Mouse (Mus musculus) layer of hippocampus, adult 9-10 months (tissue): Measurements from ENCODE around the gene Tmem125.
"Not testable (repeated sequence)": the region's sequence is repeated elsewhere in the genome, so short reads cannot be mapped to it uniquely, and the experiment has no call there.

Source experiments
- DNase-seq: peaks from one replicate; pipeline ENCODE4 v3.0.0; 2022; ENCODE audit warnings: low spot score

The Tmem125 gene

DNA sequence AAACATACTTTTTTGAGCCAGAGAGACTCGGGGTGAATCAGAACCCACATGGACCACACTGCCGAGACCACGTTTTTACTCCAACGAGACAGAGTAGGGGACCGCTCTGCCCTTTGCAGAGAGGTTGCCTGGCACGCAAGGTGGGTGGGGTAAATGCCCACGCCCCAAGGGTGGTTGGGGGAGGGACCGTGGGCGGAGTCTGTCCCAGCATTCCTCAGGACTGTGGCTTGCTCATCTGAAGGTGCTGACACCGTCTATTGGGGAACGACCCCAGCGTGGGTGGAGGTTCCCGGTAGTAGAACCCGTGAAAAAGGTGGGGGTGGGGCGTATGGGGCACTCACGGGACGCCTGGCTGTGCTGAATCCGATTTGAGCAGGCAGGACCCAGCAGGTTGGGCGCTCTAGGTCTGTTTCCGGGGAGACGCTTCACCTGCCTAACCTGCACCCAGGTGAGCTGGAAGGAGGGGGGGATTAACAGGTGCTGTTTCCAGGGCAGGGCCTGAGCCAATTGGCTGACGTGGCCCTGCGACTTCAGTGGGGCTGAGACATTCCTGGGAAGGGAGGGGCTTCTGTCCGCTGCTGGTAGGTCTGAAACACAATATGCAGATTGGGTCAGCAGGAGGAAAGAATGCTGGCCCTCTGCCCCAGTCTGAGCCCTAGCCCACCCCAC lies at the start of gene Tmem125:
Gene Tmem125 (minus strand): TSS at position 453 of the 669 bp plus-strand sequence.
- DNase-seq: no peak

DNA sequence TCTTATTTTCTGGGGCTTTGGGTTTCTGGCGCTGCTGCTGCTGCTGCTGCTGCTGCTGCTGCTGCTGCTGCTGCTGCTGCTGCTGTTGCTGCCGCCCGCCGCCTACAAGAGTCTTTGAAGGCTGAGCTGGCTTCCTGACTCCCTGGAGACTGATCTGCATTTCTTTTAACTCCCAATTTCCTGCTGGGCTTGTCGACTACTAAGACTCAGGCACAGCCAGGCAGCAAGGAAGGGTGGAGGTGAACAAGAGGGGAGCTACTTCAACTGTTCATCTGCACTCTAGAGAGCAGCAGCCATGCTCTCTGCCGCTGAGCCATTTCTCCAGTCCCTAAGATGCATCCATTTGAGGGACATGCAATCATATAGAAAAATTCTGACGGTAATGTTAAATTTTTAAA lies 45.9 kb upstream of the Tmem125 start:
- DNase-seq: no peak

DNA sequence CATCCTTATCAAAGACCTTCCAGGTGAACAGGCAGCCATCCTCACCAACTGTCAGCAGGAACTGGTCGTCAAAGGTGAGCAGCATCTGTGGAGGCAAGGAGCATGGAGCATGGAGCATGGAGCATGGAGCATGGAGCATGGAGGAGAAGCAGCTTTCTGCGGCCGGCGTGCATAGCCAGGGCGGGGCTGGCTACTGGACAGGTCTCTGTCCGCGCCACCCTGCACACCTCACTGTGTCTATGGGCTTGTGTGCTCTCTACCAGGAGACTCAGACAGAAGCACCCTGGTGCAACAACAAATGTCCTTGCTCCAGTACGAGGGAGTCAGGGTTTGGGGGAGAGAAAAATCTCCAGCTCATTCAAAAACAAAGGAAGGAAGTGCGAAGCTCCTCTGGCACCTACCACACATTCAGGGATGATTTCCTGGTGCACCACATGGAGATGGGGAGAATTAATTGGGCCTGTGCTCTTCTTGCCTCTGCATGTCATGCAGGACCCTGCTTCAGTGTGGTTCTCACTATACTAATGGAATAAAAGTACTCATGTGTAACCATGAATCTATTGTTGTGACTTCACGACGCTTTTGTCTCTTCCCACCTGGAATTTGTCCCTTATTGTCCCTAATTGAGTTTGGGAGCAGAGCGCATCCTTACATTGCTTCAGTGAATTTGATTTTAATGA lies 45.3 kb upstream of the Tmem125 start:
- DNase-seq: no peak

DNA sequence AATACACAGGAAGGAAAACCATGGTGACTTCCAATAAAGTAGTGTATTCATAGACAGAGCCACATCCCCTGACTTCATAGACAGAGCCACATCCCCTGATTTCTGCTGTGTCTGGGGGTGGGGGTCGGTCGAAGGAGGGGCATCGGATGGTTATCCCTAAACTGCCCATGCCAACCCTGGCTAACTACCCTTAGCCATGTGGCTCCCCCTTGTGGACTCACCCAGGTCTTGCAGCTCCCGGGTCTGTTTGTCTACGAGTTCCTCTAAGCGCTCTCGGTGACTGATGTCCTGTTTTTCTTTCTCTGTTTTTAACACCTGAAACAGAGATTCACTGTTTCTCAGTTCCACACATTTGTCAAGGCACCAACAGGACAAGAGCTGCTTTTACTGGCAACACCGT lies 38.8 kb upstream of the Tmem125 start:
- DNase-seq: no peak

DNA sequence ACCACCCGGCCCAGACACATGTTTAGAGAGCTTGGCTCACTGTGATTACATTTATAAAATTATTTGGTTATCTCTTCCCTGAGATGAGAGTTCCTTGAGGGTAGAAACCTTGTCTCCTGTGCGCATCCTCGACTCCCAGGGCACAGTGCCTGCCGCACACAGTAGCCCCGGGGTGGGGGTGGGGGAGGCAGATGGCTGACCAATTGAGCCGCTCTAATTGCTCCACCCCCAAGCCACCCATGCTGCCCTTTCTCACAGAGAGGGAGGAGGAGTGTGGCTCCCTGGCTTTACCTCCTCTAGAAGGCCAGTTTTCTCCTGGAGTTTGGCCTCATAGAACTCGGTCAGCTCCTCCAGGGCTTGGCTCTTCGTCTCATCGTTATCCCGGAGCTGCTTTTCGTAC lies 37.7 kb upstream of the Tmem125 start:
- DNase-seq: no peak

DNA sequence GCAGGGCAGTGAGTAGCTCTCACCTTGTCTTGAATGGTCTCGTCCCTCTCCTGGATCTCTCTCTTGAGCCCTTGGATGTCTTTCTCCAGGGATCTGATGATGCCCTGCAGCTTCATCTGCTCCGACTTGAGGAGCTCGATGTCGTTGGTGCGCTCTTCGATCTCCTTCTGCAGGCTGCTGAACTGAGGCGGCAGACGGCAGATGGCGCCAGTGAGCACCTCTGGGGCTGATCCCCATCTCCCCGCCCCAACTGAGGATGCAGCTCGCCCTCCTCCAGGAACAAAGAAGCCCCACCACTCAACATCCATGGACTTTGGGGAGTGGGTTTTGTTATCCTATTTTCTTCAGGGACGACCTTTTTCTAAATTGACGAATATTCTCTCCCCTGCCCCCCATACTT lies 35.5 kb upstream of the Tmem125 start:
- no peak for DNase-seq

DNA sequence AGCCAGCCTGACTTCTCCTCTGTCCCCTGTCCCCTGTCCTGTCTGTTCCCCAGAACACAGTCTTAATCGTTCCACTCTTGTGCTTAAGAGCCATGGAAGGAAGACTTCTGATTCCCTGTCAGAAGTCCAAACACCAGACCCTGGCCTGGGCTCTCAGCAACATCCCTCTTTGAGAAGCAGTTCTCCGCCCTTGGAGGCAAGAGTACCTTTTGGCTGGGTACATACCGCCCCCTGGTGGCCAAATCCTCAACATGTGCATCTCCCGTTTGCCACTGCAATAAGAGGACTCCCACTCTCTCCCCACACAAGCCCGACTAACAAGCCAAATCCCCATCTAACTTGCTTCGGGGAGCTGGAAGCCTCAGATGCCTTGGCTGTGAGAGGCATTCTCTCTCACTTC lies 32.3 kb upstream of the Tmem125 start:
- DNase-seq: peak; percentile 83

DNA sequence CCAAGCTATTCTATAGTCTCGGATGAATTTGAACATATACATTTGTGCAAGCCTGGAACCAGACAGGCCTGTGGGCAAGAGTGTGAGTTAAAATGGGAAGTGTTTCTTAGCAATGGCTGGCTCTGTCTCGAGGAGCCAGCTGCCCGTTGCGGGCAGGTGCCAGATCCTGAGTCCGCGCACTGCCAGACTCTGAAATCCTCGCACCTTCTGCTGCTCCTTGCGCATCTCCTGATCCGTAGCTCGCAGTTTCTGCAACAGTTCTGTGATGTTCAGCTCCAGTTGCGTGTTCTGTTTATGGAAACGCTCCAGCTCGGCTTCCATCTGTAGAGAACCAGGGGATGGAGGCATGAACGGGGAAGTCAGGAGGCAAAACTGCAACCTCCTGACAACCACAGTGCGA lies 27.6 kb upstream of the Tmem125 start:
- no peak for DNase-seq

DNA sequence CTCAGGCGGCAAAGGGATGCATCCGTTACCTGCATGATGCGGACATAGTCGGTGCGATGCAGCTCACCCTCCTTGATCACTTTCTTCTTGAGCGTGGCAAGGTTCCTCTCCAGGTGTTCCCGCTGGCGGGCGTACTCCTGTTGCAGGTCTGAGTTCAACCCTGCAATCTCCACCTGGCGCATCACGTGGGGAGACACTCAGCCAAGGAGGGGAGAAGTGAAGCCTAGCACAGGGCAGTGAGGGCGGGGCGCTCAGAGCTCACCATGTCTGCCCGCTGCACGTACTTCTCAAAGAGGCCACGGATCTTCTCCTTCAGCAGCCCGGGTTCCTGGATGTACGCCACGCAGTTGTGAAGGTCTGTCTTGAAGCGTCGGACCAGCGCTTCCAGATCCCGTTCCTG lies 25.5 kb upstream of the Tmem125 start:
- no peak for DNase-seq

DNA sequence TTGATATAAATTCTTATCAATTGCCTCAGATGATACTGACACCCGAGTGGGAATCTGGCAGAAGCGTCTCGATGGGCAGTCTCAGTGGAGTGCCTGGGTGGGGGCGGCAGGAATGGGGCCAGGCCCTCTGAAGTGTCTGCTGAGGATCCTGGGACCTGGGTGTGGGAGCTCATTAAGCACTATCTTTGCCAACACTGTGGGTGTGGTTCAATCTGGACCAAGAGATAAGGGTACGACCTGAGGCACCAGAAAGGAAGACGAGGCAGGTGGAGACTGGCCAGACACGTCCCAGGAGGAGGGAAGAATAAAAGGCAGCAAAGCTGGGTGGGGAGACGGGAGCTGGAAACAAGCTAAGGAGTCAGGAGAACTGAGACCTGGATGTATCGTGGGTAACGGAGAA lies 24.9 kb upstream of the Tmem125 start:
- DNase-seq: no peak

DNA sequence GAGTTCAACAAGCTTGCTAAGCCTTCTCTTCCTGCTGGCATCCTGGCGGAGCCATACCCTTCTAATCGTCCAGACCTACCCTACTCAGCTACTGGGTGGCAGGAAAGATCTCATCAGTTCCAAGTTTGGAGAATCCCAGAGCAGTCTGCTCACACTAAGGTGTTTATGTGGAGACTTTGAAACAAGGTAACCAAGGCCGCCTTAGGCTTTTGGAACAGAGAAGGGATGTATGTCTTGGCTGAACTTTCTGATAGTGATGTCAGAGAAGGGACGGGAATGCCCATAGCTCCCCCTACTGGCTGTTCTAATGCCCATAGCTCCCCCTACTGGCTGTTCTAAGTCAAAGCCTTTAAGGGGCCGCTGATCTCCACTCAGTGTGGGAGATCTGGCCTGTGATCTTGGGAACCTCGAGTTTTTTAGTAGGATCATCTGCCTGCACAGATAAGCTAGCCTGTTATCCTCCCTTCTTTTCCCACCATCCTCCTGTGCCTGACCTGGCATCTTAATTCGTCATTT lies 22.4 kb upstream of the Tmem125 start:
- no peak for DNase-seq

DNA sequence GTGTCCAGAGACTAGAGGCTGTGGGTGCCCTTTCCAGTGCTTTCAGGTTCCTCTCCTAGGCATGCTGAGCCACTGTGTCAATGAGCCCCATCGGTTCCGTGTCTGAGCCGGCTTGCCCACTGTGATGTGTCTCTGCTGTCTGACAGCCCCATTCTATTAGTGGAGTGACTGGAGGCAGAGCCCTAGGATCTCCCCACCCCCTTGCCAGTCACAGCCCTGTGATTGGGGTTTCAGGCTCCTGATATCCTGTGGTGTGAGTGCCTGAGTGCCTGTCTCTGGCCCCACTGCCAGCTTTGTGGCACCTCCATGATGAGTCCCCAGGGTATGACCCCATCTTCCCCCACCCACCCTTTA lies 21.1 kb upstream of the Tmem125 start:
- no peak for DNase-seq

DNA sequence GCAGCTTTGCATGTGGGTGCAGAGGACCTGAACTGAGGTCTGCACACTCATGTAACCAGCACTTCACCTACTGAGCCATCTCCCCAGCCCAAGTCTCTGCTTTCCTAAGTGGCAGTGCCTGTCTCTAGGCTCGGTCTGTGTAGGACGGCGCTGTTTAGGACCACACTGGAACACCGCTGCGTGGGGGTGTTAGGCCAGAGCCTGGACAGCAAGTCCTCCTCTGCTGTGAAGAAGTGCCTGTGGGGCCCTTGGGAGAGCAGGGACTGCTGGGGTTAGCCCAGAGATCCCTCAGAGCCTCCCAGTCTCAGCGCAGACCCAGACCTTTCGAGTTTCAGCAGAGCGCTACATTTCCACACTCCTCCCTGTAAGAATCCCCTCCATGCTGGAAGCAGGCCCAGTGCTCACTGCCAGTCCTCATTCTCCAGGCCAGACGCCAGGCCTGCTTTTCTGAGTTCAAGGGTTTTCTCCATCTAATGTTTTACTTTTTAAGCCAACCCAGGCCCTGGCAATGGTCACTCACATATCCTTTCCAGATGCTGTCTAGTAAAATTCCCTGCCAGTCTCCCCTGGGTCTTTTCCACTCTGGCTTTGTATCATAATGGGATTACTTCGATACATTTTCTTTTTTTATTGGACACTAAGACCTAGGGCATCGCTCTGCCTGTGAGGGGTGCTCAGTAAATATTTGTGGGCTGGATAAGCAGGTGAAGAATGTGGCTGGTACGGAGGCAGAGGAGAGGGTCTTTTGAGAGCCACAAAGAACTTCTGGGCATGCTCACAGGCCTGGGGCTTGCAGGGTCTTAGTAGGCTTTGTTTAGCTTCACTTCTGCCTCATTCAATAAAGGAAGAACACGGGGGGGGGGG lies 20.4 kb upstream of the Tmem125 start:
- DNase-seq: no peak

DNA sequence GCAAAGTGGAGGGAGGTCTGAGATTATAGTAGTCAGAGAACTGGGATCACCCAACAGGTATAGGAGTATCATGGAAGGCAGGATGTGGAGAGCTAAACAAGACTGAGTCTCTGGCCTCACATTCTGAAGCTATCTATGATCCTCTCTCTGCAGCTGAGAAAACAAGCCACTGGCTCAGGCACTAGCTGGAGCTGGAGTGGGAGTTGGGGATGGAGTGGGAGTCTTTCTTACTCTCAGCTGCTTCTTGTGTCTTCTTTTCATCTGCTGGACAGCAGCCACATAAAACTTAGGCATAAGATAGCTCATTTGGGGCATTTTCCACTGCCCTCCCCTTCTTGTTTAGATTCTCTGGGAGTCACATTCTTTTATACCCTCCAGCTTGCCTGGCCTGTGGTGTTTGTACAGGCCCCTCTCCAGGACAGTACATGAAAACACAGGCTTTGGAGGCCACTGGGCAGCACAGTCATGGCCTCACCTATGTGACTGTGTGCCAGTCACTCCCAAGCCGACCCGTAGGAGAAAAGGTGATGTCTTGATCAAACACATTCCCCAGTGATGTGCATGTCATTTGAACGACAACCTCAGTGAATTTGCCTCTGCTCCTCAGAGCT lies 9.3 kb upstream of the Tmem125 start:
- no peak for DNase-seq

DNA sequence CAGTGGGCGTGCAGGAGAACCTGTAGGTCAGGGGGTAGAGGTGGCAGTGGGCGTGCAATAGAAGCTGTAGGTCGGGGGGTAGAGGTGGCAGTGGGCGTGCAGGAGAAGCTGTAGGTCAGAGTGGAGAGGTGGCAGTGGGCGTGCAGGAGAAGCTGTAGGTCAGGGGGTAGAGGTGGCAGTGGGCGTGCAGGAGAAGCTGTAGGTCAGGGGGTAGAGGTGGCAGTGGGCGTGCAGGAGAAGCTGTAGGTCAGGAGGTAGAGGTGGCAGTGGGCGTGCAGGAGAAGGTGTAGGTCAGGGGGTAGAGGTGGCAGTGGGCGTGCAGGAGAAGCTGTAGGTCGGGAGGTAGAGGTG lies 4.3 kb upstream of the Tmem125 start:
- not testable (repeated sequence) for DNase-seq

DNA sequence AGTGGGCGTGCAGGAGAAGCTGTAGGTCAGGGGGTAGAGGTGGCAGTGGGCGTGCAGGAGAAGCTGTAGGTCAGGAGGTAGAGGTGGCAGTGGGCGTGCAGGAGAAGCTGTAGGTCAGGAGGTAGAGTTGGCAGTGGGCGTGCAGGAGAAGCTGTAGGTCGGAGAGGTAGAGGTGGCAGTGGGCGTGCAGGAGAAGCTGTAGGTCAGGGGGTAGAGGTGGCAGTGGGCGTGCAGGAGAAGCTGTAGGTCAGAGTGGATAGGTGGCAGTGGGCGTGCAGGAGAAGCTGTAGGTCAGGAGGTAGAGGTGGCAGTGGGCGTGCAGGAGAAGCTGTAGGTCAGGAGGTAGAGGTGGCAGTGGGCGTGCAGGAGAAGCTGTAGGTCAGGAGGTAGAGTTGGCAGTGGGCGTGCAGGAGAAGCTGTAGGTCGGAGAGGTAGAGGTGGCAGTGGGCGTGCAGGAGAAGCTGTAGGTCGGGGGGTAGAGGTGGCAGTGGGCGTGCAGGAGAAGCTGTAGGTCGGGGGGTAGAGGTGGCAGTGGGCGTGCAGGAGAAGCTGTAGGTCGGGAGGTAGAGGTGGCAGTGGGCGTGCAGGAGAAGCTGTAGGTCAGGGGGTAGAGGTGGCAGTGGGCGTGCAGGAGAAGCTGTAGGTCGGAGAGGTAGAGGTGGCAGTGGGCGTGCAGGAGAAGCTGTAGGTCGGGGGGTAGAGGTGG lies 3.7 kb upstream of the Tmem125 start:
- DNase-seq: not testable (repeated sequence)

DNA sequence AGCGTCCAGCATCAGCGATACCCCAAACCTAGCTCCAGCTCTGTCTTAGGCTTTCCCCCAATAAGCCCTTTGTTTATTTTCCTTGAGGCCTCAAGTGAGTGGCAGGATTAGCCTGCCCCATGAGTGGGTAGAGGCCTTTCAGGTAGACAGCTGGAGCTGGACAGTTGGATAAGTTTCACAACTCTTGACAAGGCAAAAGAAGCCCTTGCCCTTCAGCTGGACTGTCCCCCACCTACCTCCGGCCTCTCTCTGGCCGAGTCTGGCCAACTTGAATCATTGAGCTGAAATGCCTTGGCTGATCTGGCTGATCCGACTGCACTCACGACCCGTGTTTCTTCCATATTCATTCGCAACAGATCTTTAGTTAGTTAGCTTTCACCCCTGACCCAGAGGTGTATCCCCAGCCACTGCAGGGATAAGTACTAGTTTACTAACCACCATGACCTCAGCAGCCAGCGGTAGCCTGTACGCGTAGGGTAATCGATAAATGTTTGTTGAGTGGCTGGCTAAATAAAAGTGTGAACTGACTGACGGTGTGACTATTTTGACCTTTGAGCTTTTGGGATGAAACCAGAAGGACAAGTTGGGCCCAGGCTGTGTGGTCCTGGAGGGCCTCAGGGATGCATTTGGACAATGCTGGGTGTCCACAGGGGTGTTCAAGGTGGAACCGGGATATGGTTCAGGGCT lies 740 bp upstream of the Tmem125 start:
- DNase-seq: no peak

DNA sequence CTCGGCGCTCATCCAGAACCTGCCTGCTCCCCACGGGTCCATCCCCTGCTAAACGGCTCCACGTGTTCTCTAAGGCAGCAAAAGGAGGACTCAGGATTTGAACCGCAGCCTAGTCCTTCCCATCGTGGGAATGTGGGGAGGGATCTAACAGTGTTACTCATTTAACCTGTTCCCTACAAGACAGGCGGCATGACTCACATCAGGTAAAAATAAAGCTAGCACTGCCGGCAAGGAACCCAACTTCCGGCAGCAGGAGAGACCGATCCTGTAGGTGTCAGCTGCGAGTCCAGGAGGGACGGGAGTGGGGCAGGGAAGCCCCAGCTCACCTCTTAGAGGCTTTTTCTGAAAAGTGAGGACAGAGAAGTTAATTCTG lies 700 bp downstream of the Tmem125 start:
- DNase-seq: no peak

DNA sequence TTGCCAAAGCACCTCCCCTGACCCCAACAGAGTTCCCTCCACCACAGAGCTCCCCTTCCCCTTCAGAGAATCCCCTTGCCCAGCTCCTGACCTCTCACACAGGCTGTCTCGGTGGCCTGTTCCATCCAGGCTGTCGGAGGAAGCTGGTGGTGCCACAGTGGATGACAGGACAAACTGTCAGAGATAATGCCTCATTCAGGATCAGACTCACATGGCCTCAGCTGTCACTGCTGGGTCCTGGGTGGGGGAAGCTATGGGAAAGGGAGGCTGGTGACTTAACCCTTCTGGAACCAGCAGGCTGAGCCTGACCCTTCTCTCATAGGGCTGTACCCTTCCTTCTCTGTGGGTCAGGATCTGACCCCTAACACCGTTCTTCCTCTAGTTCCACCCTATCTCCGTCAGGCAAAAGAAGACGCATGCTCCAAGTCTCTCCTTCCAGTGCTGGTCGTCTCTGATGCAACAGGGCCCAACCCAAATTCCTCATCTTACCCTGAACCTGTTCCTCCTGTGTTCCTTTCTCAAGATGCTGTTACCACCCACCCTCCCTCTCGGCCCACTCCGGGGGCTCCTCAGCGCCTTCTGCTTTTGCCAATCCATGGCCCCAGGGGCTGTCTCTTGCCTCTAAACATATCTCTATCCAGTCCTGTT lies 1.2 kb downstream of the Tmem125 start:
- no peak for DNase-seq

DNA sequence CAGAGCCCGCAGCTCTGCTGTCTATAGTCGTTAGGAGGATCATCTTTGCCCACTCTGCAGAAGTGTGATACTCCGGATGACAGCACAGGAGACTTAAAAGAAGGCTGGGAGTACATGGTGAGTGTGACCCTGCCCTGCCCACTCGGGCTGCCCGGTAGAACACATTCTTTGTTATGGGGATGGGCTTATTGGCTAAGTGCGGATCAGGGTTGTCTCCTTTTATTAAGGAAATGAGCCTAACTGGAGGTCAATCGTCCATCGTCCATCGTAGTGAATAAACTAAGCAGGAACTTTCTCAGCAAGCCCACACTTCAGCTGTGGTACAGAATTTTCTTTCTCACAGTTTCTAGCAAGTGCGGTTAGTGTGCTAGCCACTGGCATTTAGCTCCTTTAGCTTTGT lies 3.9 kb downstream of the Tmem125 start:
- no peak for DNase-seq

DNA sequence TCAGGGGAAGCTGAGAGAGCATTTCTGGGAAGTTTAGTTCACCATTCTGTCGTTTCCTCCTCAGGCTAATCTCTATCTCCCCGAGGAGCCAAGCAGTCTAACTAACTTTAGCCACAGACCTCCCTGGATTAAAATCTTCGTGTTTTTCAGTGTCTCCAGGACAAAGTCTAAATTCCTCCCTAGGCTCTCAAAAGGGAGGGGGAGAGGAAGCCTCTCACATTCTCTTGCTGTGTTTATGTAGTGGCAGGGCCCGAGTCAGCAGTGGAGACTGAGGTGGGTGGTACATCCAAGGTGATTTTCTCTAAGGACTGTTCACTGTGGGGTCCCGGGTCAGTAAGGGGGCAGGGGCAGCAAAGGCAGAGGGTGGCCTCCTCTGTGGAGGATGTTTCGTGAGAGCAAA lies 6.0 kb downstream of the Tmem125 start:
- DNase-seq: no peak
